Mouse (Mus musculus) midbrain, embryonic 11.5 days (tissue): ENCODE data around the gene Tsga10ip. TPM values are rescaled to one million over a fixed set of nuclear protein-coding genes. Genes with fewer than 3 reads are reported as not detected.
"Not testable (repeated sequence)": the region's sequence is repeated elsewhere in the genome, so short reads cannot be mapped to it uniquely, and the experiment has no call there.

Source experiments
- ATAC-seq: fragments of 200-750 bp; cut with Nextera tagmentation; 2 replicates; pipeline ENCODE4 v1.8.0; 2017; ENCODE audit warnings: moderate TSS enrichment, moderate library complexity; ENCODE audit not compliant: low FRiP score
- DNase-seq: peaks from one replicate; pipeline ENCODE4 v3.0.0; 2015; ENCODE audit warnings: low spot score; ENCODE audit errors: missing footprints
- H3K27ac ChIP-seq: fragments of 300-500 bp; sonication (generic); 2 replicates; pipeline ENCODE4 v1.5.1; 2014; ENCODE audit warnings: low read depth, low read length
- H3K27me3 ChIP-seq: fragments of 300-500 bp; sonication (generic); 2 replicates; pipeline ENCODE4 v1.6.1; 2014; ENCODE audit warnings: mild to moderate bottlenecking, low read length, moderate library complexity, mixed read lengths; ENCODE audit not compliant: control insufficient read depth, insufficient read depth
- H3K36me3 ChIP-seq: fragments of 300-500 bp; sonication (generic); 2 replicates; pipeline ENCODE4 v1.6.1; 2014; ENCODE audit warnings: mild to moderate bottlenecking, low read length, moderate library complexity, mixed read lengths; ENCODE audit not compliant: control insufficient read depth, insufficient read depth
- H3K4me1 ChIP-seq: fragments of 300-500 bp; sonication (generic); 2 replicates; pipeline ENCODE4 v1.6.1; 2014; ENCODE audit warnings: low read length; ENCODE audit not compliant: control insufficient read depth, insufficient read depth
- H3K4me2 ChIP-seq: fragments of 300-500 bp; sonication (generic); 2 replicates; pipeline ENCODE4 v1.6.1; 2014; ENCODE audit warnings: mild to moderate bottlenecking, moderate library complexity
- H3K4me3 ChIP-seq: fragments of 300-500 bp; sonication (generic); 2 replicates; pipeline ENCODE4 v1.5.1; 2014; ENCODE audit warnings: low read depth, low read length
- H3K9ac ChIP-seq: fragments of 300-500 bp; sonication (generic); 2 replicates; pipeline ENCODE4 v1.6.1; 2014; ENCODE audit warnings: low read length
- H3K9me3 ChIP-seq: fragments of 300-500 bp; sonication (generic); 2 replicates; pipeline ENCODE4 v1.6.1; 2016; ENCODE audit warnings: low read length; ENCODE audit not compliant: control insufficient read depth
- WGBS: fragments of 180-500 bp; shearing (Covaris S2); extraction: QIAGEN DNeasy Blood & Tissue Kit; methylation state at CpG from one replicate; pipeline ENCODE4 v1.1.7; 2014; 5-methylcytosine and 5-hydroxymethylcytosine counted together
- polyA plus RNA-seq: library from polyadenylated mRNA; unstranded; fragments of >200 nt; fragmentation: Nextera tagmentation; extraction: Ambion mirVana; gene quantifications from 2 replicates; pipeline ENCODE4 v1.2.1, GENCODE M21; 2014

Tsga10ip gene
- polyA plus RNA-seq, 1 experiment from 2014 or later, result not detected

GRCm38 (mm10) chr19:5406531-5407126 lies 4.3 kb upstream of the Tsga10ip start:
- 15% methylated on average over 21 of the region's 25 CpGs for WGBS
- peak overlapping the region; percentile 76 for H3K9ac ChIP-seq

GRCm38 (mm10) chr19:5405924-5406323 lies 3.6 kb upstream of the Tsga10ip start:
- Histone ChIP-seq H3K27ac (no peak overlapping the region; the same call in 1 of the 2 replicates), H3K4me3 (peak overlapping the region; percentile 30), H3K36me3 (no peaks in the 10 kb centered on the region), H3K9ac (peak overlapping the region; percentile 56; the same call in 1 of the 2 replicates), H3K9me3 (no peaks in the 10 kb centered on the region), H3K4me1 (peaks cover 11% of the 10 kb centered on the region), H3K4me2 (peak overlapping the region; percentile 48), H3K27me3 (no peaks in the 10 kb centered on the region)
- WGBS, result 33% methylated on average over 7 of the region's 7 CpGs
- ATAC-seq, result no peak
- DNase-seq, result peak; percentile 86

More at GRCm38 (mm10) chr19:5406531-5407126, 4.3 kb upstream of the Tsga10ip start:
- H3K9me3 ChIP-seq, H3K36me3 ChIP-seq, H3K27me3 ChIP-seq: not testable (repeated sequence)
- ATAC-seq (peak; percentile 86), DNase-seq (peak; percentile 94)
- peak overlapping the region; percentile 79 for H3K4me2 ChIP-seq
- peak overlapping the region; percentile 69 for H3K27ac ChIP-seq
- peaks cover 11% of the 10 kb centered on the region for H3K4me1 ChIP-seq
- H3K4me3 ChIP-seq, result peak overlapping the region; percentile 53

- 79% methylated on average over 4 of the region's 4 CpGs for WGBS
- ATAC-seq, H3K36me3 ChIP-seq, DNase-seq, H3K27ac ChIP-seq, H3K27me3 ChIP-seq, H3K9ac ChIP-seq, H3K9me3 ChIP-seq, H3K4me2 ChIP-seq, H3K4me1 ChIP-seq, H3K4me3 ChIP-seq: not testable (repeated sequence)
Observed at GRCm38 (mm10) chr19:5401073-5401472, 1.3 kb downstream of the Tsga10ip start.

GRCm38 (mm10) chr19:5395371-5395770 lies 7.0 kb downstream of the Tsga10ip start:
- 64% methylated on average over 4 of the region's 4 CpGs for WGBS
- H3K4me2 ChIP-seq, result no peak overlapping the region
- no peak for ATAC-seq

GRCm38 (mm10) chr19:5394168-5394567 lies 8.2 kb downstream of the Tsga10ip start:
- Histone ChIP-seq H3K4me1 (peaks cover 10% of the 10 kb centered on the region), H3K9ac (no peak overlapping the region)
- WGBS, result 56% methylated on average over 10 of the region's 10 CpGs

More at GRCm38 (mm10) chr19:5395371-5395770, 7.0 kb downstream of the Tsga10ip start:
- Histone ChIP-seq H3K4me3 (no peak overlapping the region), H3K9me3 (no peaks in the 10 kb centered on the region), H3K27ac (no peak overlapping the region), H3K36me3 (no peaks in the 10 kb centered on the region), H3K27me3 (no peaks in the 10 kb centered on the region), H3K9ac (no peak overlapping the region), H3K4me1 (no peaks in the 10 kb centered on the region)
- DNase-seq, result peak; percentile 80

GRCm38 (mm10) chr19:5392892-5393291 lies 9.4 kb downstream of the Tsga10ip start:
- H3K4me1 ChIP-seq, result peaks cover 11% of the 10 kb centered on the region
- no peaks in the 10 kb centered on the region for H3K9me3 ChIP-seq
- DNase-seq (peak; percentile 21), ATAC-seq (no peak)
- H3K9ac ChIP-seq, result no peak overlapping the region
- no peaks in the 10 kb centered on the region for H3K27me3 ChIP-seq
- no peak overlapping the region for H3K4me2 ChIP-seq
- no peak overlapping the region for H3K4me3 ChIP-seq
- H3K36me3 ChIP-seq, result no peaks in the 10 kb centered on the region
- no peak overlapping the region for H3K27ac ChIP-seq
- 78% methylated on average over 4 of the region's 4 CpGs for WGBS

More at GRCm38 (mm10) chr19:5394168-5394567, 8.2 kb downstream of the Tsga10ip start:
- ATAC-seq (no peak), DNase-seq (peak; percentile 23)
- H3K36me3 ChIP-seq, result no peaks in the 10 kb centered on the region
- H3K4me3 ChIP-seq, result no peak overlapping the region
- no peak overlapping the region for H3K27ac ChIP-seq
- H3K4me2 ChIP-seq, result no peak overlapping the region
- H3K27me3 ChIP-seq, result no peaks in the 10 kb centered on the region
- H3K9me3 ChIP-seq, result no peaks in the 10 kb centered on the region

- ATAC-seq (no peak), DNase-seq (no peak)
- WGBS, result 81% methylated on average over 8 of the region's 8 CpGs
- peaks cover 24% of the 10 kb centered on the region for H3K4me1 ChIP-seq
- H3K4me3 ChIP-seq, result no peak overlapping the region
- peaks cover 2% of the 10 kb centered on the region for H3K36me3 ChIP-seq
- H3K4me2 ChIP-seq, result no peak overlapping the region; the same call in 1 of the 2 replicates
- H3K9me3 ChIP-seq, result no peaks in the 10 kb centered on the region
- no peaks in the 10 kb centered on the region for H3K27me3 ChIP-seq
- H3K9ac ChIP-seq, result peak overlapping the region; percentile 9; the same call in 1 of the 2 replicates
- H3K27ac ChIP-seq, result no peak overlapping the region
Observed at GRCm38 (mm10) chr19:5390416-5390815, 11.9 kb downstream of the Tsga10ip start.

- Histone ChIP-seq H3K36me3 (peaks cover 4% of the 10 kb centered on the region), H3K27me3 (no peaks in the 10 kb centered on the region), H3K4me1 (peaks cover 24% of the 10 kb centered on the region), H3K27ac (no peak overlapping the region), H3K4me3 (peak overlapping the region; percentile 100), H3K9me3 (no peaks in the 10 kb centered on the region), H3K4me2 (peak overlapping the region; percentile 97), H3K9ac (peak overlapping the region; percentile 87; the same call in 1 of the 2 replicates)
- WGBS, result 57% methylated on average over 12 of the region's 12 CpGs
- DNase-seq (peak; percentile 85), ATAC-seq (no peak)
Observed at GRCm38 (mm10) chr19:5389647-5390046, 12.7 kb downstream of the Tsga10ip start.

- Histone ChIP-seq H3K4me2 (peak within 1 kb of the TSS; percentile 97), H3K9ac (peak within 1 kb of the TSS; percentile 87), H3K4me1 (peaks cover 24% of the 10 kb centered on the region), H3K9me3 (no peaks in the 10 kb centered on the region), H3K27me3 (no peaks in the 10 kb centered on the region), H3K27ac (peak within 1 kb of the TSS; percentile 57), H3K36me3 (peaks cover 13% of the 10 kb centered on the region), H3K4me3 (peak within 1 kb of the TSS; percentile 100)
- ATAC-seq, result peak; percentile 95
- DNase-seq, result peak; percentile 99
- WGBS, result 2% methylated on average over 43 of the region's 43 CpGs
Observed at GRCm38 (mm10) chr19:5388588-5389242, 13.6 kb downstream of the Tsga10ip start, which contains the start of gene Sart1. Sart1 (minus strand) TSS chr19:5388703.
